Comparison of ENCODE assay signal across 21 mouse cellular contexts in genomic region chr12:8335503-8335902, GRCm38 (mm10). TPM values are rescaled to one million over a fixed set of nuclear protein-coding genes. Genes with fewer than 3 reads are reported as not detected.
"Had no signal": no experiment of that assay in that cellular context is flagged by ENCODE, and none has a peak within 500 bp of the region (broad histone marks: within the 10 kb centered on the region; RNA-seq: fewer than 3 reads in every experiment).

No protein-coding gene starts in this region.

- H3K9me3 ChIP-seq: midbrain, embryonic 13.5 days; midbrain, embryonic 15.5 days; neural tube, embryonic 12.5 days; stomach, embryonic 15.5 days had no signal

- ATAC-seq: midbrain, embryonic 13.5 days; midbrain, embryonic 15.5 days had no signal

- H3K27me3 ChIP-seq: midbrain, embryonic 13.5 days; midbrain, embryonic 15.5 days; neural tube, embryonic 12.5 days; stomach, embryonic 15.5 days had no signal

- H3K4me2 ChIP-seq: lung, embryonic 14.5 days; midbrain, embryonic 11.5 days; midbrain, embryonic 13.5 days; midbrain, embryonic 15.5 days; neural tube, embryonic 12.5 days; stomach, embryonic 15.5 days had no signal

- H3K9ac ChIP-seq: lung, embryonic 14.5 days; midbrain, embryonic 13.5 days; midbrain, embryonic 15.5 days; neural tube, embryonic 12.5 days; stomach, embryonic 15.5 days had no signal

- H3K36me3 ChIP-seq: midbrain, embryonic 15.5 days; neural tube, embryonic 12.5 days had no signal

- H3K4me3 ChIP-seq: midbrain, embryonic 13.5 days; midbrain, embryonic 15.5 days; neural tube, embryonic 12.5 days; stomach, embryonic 15.5 days had no signal

- H3K27ac ChIP-seq: macrophage; midbrain, embryonic 13.5 days; midbrain, embryonic 15.5 days; neural tube, embryonic 12.5 days; stomach, embryonic 15.5 days; stomach, postnatal 0 days had no signal

- DNase-seq: lung, adult 18-20 months; lung, embryonic 14.5 days; lung, postnatal 10 days; right cerebral cortex, postnatal 14 days; thymus, adult 2 months; thymus, postnatal 25 days; thymus, postnatal 4 days had no signal

RNA-seq across cellular contexts. Expression of gene Gdf7, which starts 33.7 kb away (rescaled TPM):
- total RNA-seq: megakaryocyte progenitor cell, adult 5-6 weeks; monocyte, adult 5-6 weeks; neutrophil, adult 5-6 weeks had no signal
- polyA plus RNA-seq: liver, embryonic 16.5 days; lung, embryonic 14.5 days; lung, embryonic 16.5 days; macrophage; spleen, adult 2 months; stomach, embryonic 15.5 days; stomach, postnatal 0 days; urinary bladder, adult 2 months had no signal
